Mouse (Mus musculus) kidney, adult 2 months (tissue): ENCODE measurements at regions not wholly inside any gene's neighbourhood (a gene's known extent, or its start where the extent isn't known, plus 50 kb on each side); places are given as distances from the start of the nearest gene placed in this dataset.

Experiments
- DNase-seq: peaks from one replicate; pipeline ENCODE4 v3.0.0; 2021
- H3K27ac ChIP-seq: fragments of 200-500 bp; 2 replicates; pipeline ENCODE4 v1.5.1; 2012; ENCODE audit warnings: low read depth, low read length, control low read depth, inconsistent platforms; ENCODE audit not compliant: insufficient read depth
- H3K27me3 ChIP-seq: fragments of 200-500 bp; replicated peaks from 2 replicates; pipeline ENCODE4 v1.6.1; 2012; ENCODE audit warnings: mild to moderate bottlenecking, moderate library complexity, low read length, inconsistent platforms; ENCODE audit not compliant: control insufficient read depth, insufficient read depth
- H3K36me3 ChIP-seq: fragments of 200-500 bp; 2 replicates; pipeline ENCODE4 v1.6.1; 2012; ENCODE audit warnings: mild to moderate bottlenecking, moderate library complexity, low read length, inconsistent platforms; ENCODE audit not compliant: control insufficient read depth, insufficient read depth
- H3K4me1 ChIP-seq: fragments of 200-500 bp; 2 replicates; pipeline ENCODE4 v1.6.1; 2011; ENCODE audit warnings: low read length; ENCODE audit not compliant: control insufficient read depth, insufficient read depth
- H3K4me3 ChIP-seq: fragments of 200-500 bp; 2 replicates; pipeline ENCODE4 v1.5.1; 2011; ENCODE audit warnings: mild to moderate bottlenecking, low read depth, low read length, control low read depth; ENCODE audit not compliant: insufficient read depth
- CTCF ChIP-seq: fragments of 200-500 bp; conservative IDR thresholded peaks from 2 replicates; pipeline ENCODE4 v1.5.1; 2011; ENCODE audit warnings: low read depth, mild to moderate bottlenecking, control low read depth, low read length, moderate library complexity, mixed read lengths; ENCODE audit not compliant: insufficient read depth, insufficient read length
- POLR2A ChIP-seq: fragments of 200-500 bp; IDR thresholded peaks from one replicate; pipeline ENCODE4 v1.6.1; 2011; ENCODE audit warnings: low read depth, low read length, control low read depth
- WGBS: fragments of 180-500 bp; shearing (Covaris S2); methylation state at CpG from one replicate; pipeline ENCODE4 v1.1.7; 2018; 5-methylcytosine and 5-hydroxymethylcytosine counted together

DNA sequence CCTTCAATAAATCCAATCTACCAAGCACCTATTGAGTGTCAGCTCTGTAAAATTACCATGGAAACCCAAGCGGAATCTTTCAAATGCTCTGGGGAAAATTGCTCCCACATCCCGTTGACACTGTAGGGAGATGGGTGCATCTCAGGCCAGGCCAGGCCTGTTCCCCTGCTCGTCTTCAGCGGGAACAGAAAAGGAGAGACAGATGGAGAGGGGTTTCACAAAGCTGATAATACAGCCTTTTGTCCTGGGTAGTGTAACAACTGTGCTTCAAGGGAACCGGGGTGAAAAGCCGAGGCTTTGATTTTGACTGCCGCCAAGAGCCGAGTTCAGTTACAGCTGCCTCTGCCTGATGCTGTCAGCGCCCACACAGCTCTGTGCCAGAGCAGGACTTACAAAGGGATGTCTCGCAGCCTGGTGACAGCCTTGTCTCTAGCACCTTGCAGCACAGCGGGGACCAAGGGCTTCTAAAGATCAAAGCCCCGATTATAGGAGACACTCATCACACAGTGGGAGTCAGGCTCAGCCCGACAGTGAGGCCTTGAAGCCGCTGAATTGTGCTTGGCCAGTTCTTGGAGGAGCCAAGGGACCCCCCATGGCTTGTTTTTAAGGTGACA, 122.6 kb upstream of the Fstl4 start:
- H3K27ac ChIP-seq: no peak overlapping the region
- no peak for DNase-seq
- TF ChIP-seq POLR2A (no peak), CTCF (no peak)
- no peaks in the 10 kb centered on the region for H3K27me3 ChIP-seq
- H3K4me1 ChIP-seq: no peaks in the 10 kb centered on the region
- H3K36me3 ChIP-seq: no peaks in the 10 kb centered on the region
- WGBS: 61% methylated on average over 14 of the region's 14 CpGs
- no peak overlapping the region for H3K4me3 ChIP-seq

DNA sequence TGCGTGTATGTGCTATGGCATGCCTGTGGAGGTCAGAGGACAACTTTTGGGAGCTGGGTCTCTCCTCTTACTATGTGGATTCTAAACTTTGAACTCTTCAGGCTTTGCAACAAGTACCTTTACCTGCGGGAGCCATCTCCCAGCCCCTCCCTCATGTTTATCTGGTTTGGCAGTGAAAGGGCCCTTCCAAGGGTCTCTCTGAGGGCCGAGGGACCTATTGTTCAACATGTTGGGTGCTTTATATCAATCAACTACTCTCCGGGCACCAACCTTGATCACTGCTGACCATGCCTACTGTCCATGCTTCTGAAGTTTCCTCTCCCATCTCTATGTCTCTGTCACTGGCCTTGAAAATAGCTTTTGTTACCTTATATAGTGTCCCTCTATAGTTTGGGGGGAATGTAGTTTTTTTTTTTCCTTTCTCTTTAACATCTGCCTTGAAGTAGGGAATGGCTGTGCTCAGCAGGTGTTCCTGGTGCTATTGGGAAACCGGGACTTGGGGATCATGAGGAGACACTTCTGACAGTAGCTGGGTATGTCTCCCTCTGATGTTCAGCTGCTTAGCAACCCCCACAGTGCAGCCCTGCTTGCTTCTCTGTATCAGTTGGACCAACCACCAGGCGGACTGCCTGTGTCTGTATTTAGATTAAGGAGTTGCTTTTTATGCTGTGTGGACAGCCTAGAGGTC, 120.2 kb upstream of the Fstl4 start:
- WGBS: 32% methylated on average over 6 of the region's 6 CpGs
- DNase-seq: no peak
- Histone ChIP-seq H3K27me3 (no peaks in the 10 kb centered on the region), H3K36me3 (no peaks in the 10 kb centered on the region), H3K27ac (no peak overlapping the region), H3K4me1 (no peaks in the 10 kb centered on the region), H3K4me3 (no peak overlapping the region)
- TF ChIP-seq POLR2A: no peak
- TF ChIP-seq CTCF: no peak

DNA sequence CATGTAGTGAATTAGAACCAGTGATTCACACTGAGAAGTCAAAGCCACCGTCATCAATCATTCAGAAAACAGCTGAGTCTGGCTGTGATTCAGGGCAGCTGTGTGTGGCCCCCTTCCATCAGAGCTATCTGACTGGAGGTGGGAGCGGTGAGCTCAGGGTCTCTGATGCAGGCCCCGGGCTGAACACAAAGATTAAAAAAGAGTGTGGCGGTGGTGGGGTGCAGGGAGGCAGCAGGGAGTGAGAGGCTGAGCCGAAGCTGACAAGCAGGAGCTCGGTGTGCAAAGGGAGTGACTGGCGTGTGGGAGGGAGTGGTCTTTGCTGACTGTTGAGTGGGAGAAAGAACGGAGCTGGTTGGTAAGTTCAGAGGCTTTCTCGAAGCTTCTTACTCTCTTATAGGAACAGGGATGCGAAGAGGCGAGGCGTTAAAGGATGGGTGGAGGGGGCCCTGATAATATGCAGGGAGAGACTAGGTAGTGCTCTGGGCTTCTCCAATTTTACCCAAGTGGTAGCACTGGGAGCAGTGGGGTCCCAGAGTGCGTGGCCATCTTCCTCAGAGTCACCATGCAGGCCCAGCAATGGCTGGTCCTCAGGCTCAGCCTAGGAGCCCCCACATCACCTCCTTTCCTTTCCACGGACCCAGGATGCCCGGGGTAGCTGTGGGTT, 116.1 kb upstream of the Fstl4 start:
- 50% methylated on average over 15 of the region's 15 CpGs for WGBS
- no peaks in the 10 kb centered on the region for H3K4me1 ChIP-seq
- H3K27me3 ChIP-seq: no peaks in the 10 kb centered on the region
- no peak overlapping the region for H3K4me3 ChIP-seq
- H3K27ac ChIP-seq: no peak overlapping the region
- TF ChIP-seq CTCF (no peak), POLR2A (no peak)
- DNase-seq: no peak
- H3K36me3 ChIP-seq: no peaks in the 10 kb centered on the region

DNA sequence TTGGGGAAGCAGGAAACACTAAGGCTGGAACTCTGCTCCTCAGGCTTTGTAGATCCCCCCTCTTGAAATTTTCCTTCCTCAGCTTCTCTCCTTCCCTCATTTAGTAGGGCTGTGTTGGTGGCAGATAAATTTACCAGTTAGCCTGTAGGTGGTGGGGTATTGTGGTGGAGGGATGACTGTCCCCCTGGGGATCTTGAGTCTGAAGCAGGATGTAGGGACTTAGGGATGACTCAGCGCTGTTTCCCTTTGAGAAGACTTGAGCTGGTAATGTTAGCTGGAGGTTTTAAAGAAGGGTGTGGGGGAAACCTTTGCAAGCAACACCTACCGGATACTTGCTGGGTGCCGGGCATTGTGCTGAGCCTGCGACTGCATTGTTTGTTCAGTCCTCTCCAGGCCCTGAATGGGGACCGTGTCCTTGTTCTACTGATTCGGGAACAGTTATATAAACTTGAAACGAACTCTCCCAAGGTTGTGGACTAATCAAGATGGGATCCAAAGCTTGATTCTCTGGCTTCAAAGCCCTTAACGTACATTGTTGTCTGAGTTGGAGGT, 115.5 kb upstream of the Fstl4 start:
- 84% methylated on average over 8 of the region's 8 CpGs for WGBS
- no peaks in the 10 kb centered on the region for H3K36me3 ChIP-seq
- no peak overlapping the region for H3K4me3 ChIP-seq
- no peak for DNase-seq
- H3K4me1 ChIP-seq: no peaks in the 10 kb centered on the region
- no peaks in the 10 kb centered on the region for H3K27me3 ChIP-seq
- no peak overlapping the region for H3K27ac ChIP-seq
- TF ChIP-seq POLR2A (no peak), CTCF (no peak)

DNA sequence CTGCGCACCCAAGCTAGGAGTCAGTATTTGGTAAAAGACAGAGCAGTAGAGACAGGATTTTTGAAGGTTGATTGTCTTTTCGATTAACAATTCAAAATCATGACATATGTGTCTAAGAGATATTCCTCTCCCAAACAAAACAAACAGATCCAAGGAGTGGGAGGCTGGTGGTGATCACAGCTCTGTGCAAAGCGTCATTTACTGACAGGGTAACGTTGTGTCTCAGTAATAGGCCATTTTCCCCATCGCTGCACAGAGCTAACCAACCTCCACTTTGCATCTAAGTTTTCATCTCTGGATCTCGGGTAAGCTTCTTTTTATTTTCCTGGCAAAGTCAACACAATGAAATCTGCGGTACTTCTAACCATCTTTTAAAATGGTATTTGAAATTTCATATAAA, 109.8 kb upstream of the Fstl4 start:
- no peak for DNase-seq
- Histone ChIP-seq H3K27ac (no peak overlapping the region), H3K4me1 (no peaks in the 10 kb centered on the region), H3K4me3 (no peak overlapping the region), H3K27me3 (no peaks in the 10 kb centered on the region), H3K36me3 (no peaks in the 10 kb centered on the region)
- WGBS: 55% methylated on average over 7 of the region's 7 CpGs
- no peak for TF ChIP-seq POLR2A
- no peak for TF ChIP-seq CTCF

DNA sequence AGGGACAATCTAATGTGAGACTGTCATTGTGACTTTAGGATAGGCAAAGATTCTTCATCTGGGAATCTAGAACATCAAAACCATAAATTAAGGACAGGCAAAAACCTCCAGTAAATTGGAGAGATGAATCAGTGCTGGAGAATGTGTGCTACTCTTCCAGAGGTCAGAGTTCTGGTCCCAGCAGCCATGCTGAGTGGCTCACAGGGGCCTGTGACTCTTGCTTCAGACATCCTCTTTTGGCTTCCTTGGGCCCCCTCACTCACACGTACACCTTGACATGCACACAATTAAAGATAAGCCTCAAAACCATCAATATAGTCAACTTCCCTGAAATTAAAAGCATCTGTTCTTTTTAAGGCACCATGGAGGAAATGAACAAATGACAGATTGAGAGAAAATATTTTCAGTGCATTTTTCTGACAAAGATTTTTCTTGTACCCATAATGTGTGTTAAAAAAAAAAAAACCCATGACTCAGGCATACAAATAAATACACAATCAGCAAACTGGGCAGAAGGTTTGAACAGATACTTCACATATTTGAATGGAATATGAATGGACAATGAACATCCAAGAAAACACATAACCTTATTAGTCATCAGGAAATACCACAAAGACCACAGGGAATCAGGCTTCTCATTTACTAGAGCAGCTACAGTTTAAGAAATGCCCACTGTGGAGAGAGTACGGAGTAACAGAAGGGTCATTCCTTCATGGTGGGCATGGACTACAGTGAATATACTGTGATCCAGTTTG, 108.5 kb upstream of the Fstl4 start:
- Histone ChIP-seq H3K27me3 (no peaks in the 10 kb centered on the region), H3K4me1 (no peaks in the 10 kb centered on the region), H3K4me3 (no peak overlapping the region), H3K36me3 (no peaks in the 10 kb centered on the region), H3K27ac (no peak overlapping the region)
- TF ChIP-seq POLR2A: no peak
- no peak for TF ChIP-seq CTCF
- DNase-seq: no peak
- WGBS: 73% methylated on average over 2 of the region's 2 CpGs

DNA sequence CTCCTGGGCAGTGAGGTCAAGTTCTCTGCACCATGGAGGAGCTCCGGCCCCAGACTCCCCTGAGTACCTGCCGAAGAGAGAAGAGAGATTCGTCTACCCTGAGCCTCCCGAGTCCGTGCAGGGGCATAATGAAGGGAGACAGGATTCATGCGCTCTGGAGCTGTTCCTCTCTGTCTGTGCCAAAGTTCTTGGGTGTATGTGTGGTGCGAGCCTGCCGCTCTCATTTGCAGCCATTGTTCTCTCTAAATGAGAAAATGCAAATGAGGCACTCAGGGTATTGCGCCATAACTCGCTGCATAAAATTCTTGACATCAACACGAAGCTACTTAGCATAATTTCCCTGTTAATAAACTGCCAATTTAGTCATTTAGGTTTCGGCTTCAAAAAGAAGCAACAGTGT, 103.2 kb upstream of the Fstl4 start:
- Histone ChIP-seq H3K4me3 (no peak overlapping the region), H3K27me3 (no peaks in the 10 kb centered on the region), H3K27ac (no peak overlapping the region), H3K36me3 (no peaks in the 10 kb centered on the region), H3K4me1 (no peaks in the 10 kb centered on the region)
- DNase-seq: no peak
- WGBS: 65% methylated on average over 12 of the region's 12 CpGs
- TF ChIP-seq POLR2A (no peak), CTCF (no peak)
